Mouse (Mus musculus) lung, postnatal 0 days (tissue): ENCODE results near the gene Slc34a1.

ENCODE experiments used
- CTCF ChIP-seq: IDR thresholded peaks from 2 replicates; pipeline ENCODE4 v1.5.1; 2016; ENCODE audit warnings: antibody characterized with exemption, mild to moderate bottlenecking
- EP300 ChIP-seq: IDR thresholded peaks from 2 replicates; pipeline ENCODE4 v1.6.1; 2016; ENCODE audit warnings: antibody characterized with exemption, mild to moderate bottlenecking, control low read depth

DNA sequence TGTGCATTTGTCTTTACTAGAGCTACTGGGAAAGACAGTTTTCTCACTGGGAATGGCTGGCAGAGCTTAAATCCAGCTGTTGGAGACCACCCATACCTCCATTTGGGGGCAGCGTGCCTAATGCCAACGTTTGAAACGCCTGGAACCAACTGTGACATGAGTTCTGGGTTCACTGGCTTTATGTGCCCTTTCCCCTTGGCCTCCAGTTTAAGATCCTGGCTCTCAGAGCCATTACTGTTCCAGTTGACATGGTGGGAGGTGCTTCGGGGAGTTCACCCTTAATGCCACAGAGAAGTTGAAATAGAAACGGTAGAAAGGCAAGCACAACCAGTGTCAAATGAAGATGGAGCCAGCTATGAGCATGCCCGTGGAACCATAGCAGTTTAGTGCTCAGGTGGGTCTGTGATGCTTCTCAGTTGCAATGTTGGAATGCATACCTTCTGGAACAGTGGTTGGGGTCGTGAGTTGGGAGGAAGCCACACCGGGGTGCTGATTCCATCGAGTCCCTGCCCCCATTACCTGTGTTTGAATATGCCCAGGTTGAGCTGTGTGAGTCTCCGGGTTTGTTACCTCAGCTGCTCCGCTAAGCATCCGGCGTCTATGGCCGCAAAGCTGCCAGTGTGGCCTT, 65.5 kb downstream of the Slc34a1 start:
- TF ChIP-seq CTCF, result no peak
- TF ChIP-seq EP300, result no peak
